ENCODE assay signal across 20 mouse cellular contexts in the genomic region with DNA sequence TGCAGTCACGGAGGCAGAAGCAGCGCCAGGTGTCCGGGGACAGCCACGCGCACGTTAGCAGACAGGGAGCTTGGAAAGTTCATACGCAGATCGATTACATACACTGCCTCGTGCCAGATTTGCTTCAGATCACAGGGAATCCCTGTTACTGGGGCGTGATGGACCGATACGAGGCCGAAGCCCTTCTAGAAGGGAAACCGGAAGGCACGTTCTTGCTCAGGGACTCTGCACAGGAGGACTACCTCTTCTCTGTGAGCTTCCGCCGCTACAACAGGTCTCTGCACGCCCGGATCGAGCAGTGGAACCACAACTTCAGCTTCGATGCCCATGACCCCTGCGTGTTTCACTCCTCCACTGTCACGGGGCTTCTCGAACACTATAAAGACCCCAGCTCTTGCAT. TPM values are rescaled to one million over a fixed set of nuclear protein-coding genes. Genes with fewer than 3 reads are reported as not detected.
DNase-seq lines count a peak whose midpoint lies in the region; ATAC-seq and TF ChIP-seq lines count a peak whose summit lies in the region.
"Had no signal": no experiment of that assay in that cellular context is flagged by ENCODE, and none has a peak within 500 bp of the region (broad histone marks: within the 10 kb centered on the region; RNA-seq: fewer than 3 reads in every experiment).

No protein-coding gene starts in this region.

- H3K36me3 ChIP-seq in testis, adult 2 months (ENCODE audit: control insufficient read depth, insufficient read depth, low read length): no peaks in the 10 kb centered on the region
- peaks cover 15% of the 10 kb centered on the region for H3K36me3 ChIP-seq in hindbrain, embryonic 16.5 days (ENCODE audit: control insufficient read depth, insufficient read depth, low read length)

- no peaks in the 10 kb centered on the region for H3K9me3 ChIP-seq in hindbrain, embryonic 16.5 days (ENCODE audit: control insufficient read depth, low read length)
- H3K9me3 ChIP-seq: embryonic facial prominence, embryonic 13.5 days; embryonic facial prominence, embryonic 15.5 days; forebrain, embryonic 10.5 days; forebrain, embryonic 12.5 days had no signal

- no peak for TF ChIP-seq CTCF in testis, adult 2 months (IDR thresholded peaks at IDR 0.05; ENCODE audit: control insufficient read depth, insufficient read depth, insufficient replicate concordance, low read depth, low read length)

- H3K4me2 ChIP-seq in hindbrain, embryonic 16.5 days (ENCODE audit: low read length): no peak overlapping the region
- H3K4me2 ChIP-seq: embryonic facial prominence, embryonic 13.5 days; embryonic facial prominence, embryonic 15.5 days; forebrain, embryonic 12.5 days had no signal

- WGBS in hindbrain, embryonic 16.5 days: 92% methylated on average over 24 of the region's 24 CpGs

- DNase-seq in testis, postnatal 10 days (ENCODE audit: low spot score): no peak
- DNase-seq in R1 (ENCODE audit: low read depth, low spot score): peak; percentile 64
- peak; percentile 19 for DNase-seq in testis, postnatal 14 days (ENCODE audit: low spot score)
- DNase-seq in urinary bladder, postnatal 36 days (ENCODE audit: low spot score in 2 of 2): no peak
- DNase-seq: cerebellum, adult 11 months; cerebellum, adult 18-20 months; cerebellum, adult 8-10 months; cerebellum, adult 9-11 months; cerebellum, postnatal 14 days; cerebellum, postnatal 36 days had no signal

- H3K27ac ChIP-seq in testis, adult 2 months (ENCODE audit: control insufficient read depth, insufficient read depth, low read depth, low read length): no peak overlapping the region
- H3K27ac ChIP-seq in hindbrain, embryonic 16.5 days (ENCODE audit: low read depth, low read length): no peak overlapping the region
- H3K27ac ChIP-seq: embryonic facial prominence, embryonic 13.5 days; embryonic facial prominence, embryonic 15.5 days; forebrain, embryonic 10.5 days; forebrain, embryonic 12.5 days had no signal

- H3K4me1 ChIP-seq in testis, adult 2 months (ENCODE audit: control insufficient read depth, insufficient read depth, low read length): peaks cover 17% of the 10 kb centered on the region
- H3K4me1 ChIP-seq in hindbrain, embryonic 16.5 days (ENCODE audit: control insufficient read depth, insufficient read depth, low read depth, low read length): no peaks in the 10 kb centered on the region

- H3K27me3 ChIP-seq in testis, adult 2 months (ENCODE audit: control insufficient read depth, insufficient read depth, low read length): no peaks in the 10 kb centered on the region
- no peaks in the 10 kb centered on the region for H3K27me3 ChIP-seq in hindbrain, embryonic 16.5 days (replicated peaks; ENCODE audit: control insufficient read depth, insufficient read depth, low read length)
- H3K27me3 ChIP-seq: CH12.LX; embryonic facial prominence, embryonic 13.5 days; embryonic facial prominence, embryonic 15.5 days; forebrain, embryonic 12.5 days had no signal

- H3K4me3 ChIP-seq in testis, adult 2 months (ENCODE audit: control insufficient read depth, low read depth, low read length): peak overlapping the region; percentile 68
- H3K4me3 ChIP-seq in hindbrain, embryonic 16.5 days (ENCODE audit: low read length): no peak overlapping the region
- H3K4me3 ChIP-seq: embryonic facial prominence, embryonic 13.5 days; embryonic facial prominence, embryonic 15.5 days; erythroblast, embryonic 14.5 days; forebrain, embryonic 10.5 days; forebrain, embryonic 12.5 days had no signal

- ATAC-seq in hindbrain, embryonic 16.5 days: no peak
- ATAC-seq: forebrain, embryonic 14.5 days; forebrain, embryonic 16.5 days had no signal

- no peak for TF ChIP-seq POLR2A in testis, adult 2 months (IDR thresholded peaks at IDR 0.05; ENCODE audit: control insufficient read depth, low read depth, low read length)

- no peak overlapping the region for H3K9ac ChIP-seq in hindbrain, embryonic 16.5 days (ENCODE audit: low read depth, low read length)
- H3K9ac ChIP-seq: embryonic facial prominence, embryonic 13.5 days; embryonic facial prominence, embryonic 15.5 days; forebrain, embryonic 12.5 days had no signal

RNA-seq across cellular contexts. Expression of a gene that starts 27.2 kb away (rescaled TPM):
- 6.4 and 6.9 TPM in 2 replicates for polyA plus RNA-seq in testis, adult 2 months (2012; rRNA removed)
- 13.1 and 13.2 TPM in 2 replicates for polyA plus RNA-seq in hindbrain, embryonic 16.5 days (2015; fragmentation: Nextera tagmentation; extraction: Ambion mirVana)

Comparison
In these comparisons a context has a peak if more than half of its experiments do, and no peak if none do; other contexts are left out.
1. DNase-seq: peak in R1 (single experiment) and testis, postnatal 14 days (single experiment); none in testis, postnatal 10 days (single experiment) and urinary bladder, postnatal 36 days (0 of 2).